Mouse (Mus musculus) forebrain, embryonic 11.5 days (tissue): ENCODE results near the gene 4933427D14Rik. TPM values are rescaled to one million over a fixed set of nuclear protein-coding genes. Genes with fewer than 3 reads are reported as not detected.

Source experiments
- ATAC-seq: fragments of 200-750 bp; cut with Nextera tagmentation; replicated peaks from 2 replicates; pipeline ENCODE4 v1.8.0; 2017; ENCODE audit warnings: moderate TSS enrichment; ENCODE audit not compliant: low FRiP score
- DNase-seq: peaks from one replicate; pipeline ENCODE4 v3.0.0-alpha.2; 2017; ENCODE audit warnings: low spot score
- H3K27ac ChIP-seq: fragments of 300-500 bp; sonication (generic); 2 replicates; pipeline ENCODE4 v1.5.1; 2014; ENCODE audit warnings: low read depth, low read length
- H3K27me3 ChIP-seq: fragments of 300-500 bp; sonication (generic); 2 replicates; pipeline ENCODE4 v1.6.1; 2014; ENCODE audit warnings: mild to moderate bottlenecking, low read length, mixed read lengths; ENCODE audit not compliant: control insufficient read depth, insufficient read depth
- H3K36me3 ChIP-seq: fragments of 300-500 bp; sonication (generic); 2 replicates; pipeline ENCODE4 v1.6.1; 2014; ENCODE audit warnings: mild to moderate bottlenecking, low read length, moderate library complexity, mixed read lengths; ENCODE audit not compliant: control insufficient read depth, insufficient read depth
- H3K4me1 ChIP-seq: fragments of 300-500 bp; sonication (generic); replicated peaks from 2 replicates; pipeline ENCODE4 v1.6.1; 2014; ENCODE audit warnings: low read length, mixed read lengths; ENCODE audit not compliant: control insufficient read depth, insufficient read depth
- H3K4me2 ChIP-seq: fragments of 300-500 bp; sonication (generic); 2 replicates; pipeline ENCODE4 v1.6.1; 2014; ENCODE audit warnings: low read depth, mild to moderate bottlenecking, low read length, moderate library complexity, mixed read lengths; ENCODE audit not compliant: severe bottlenecking
- H3K4me3 ChIP-seq: fragments of 300-500 bp; sonication (generic); 2 replicates; pipeline ENCODE4 v1.5.1; 2014; ENCODE audit warnings: low read depth, low read length
- H3K9ac ChIP-seq: fragments of 300-500 bp; sonication (generic); 2 replicates; pipeline ENCODE4 v1.6.1; 2014; ENCODE audit warnings: low read length
- H3K9me3 ChIP-seq: fragments of 300-500 bp; sonication (generic); 2 replicates; pipeline ENCODE4 v1.6.1; 2016; ENCODE audit warnings: low read length, mixed read lengths; ENCODE audit not compliant: control insufficient read depth
- WGBS: fragments of 180-500 bp; shearing (Covaris S2); extraction: QIAGEN DNeasy Blood & Tissue Kit; methylation state at CpG from one replicate; pipeline ENCODE4 v1.1.7; 2014; 5-methylcytosine and 5-hydroxymethylcytosine counted together
- polyA plus RNA-seq: library from polyadenylated mRNA; unstranded; fragments of >200 nt; fragmentation: Nextera tagmentation; extraction: Ambion mirVana; gene quantifications from 2 replicates; pipeline ENCODE4 v1.2.1, GENCODE M21; 2014

4933427D14Rik gene
- polyA plus RNA-seq, 1 experiment from 2014 or later: 19.2 TPM

GRCm38 (mm10) chr11:72214591-72215409 lies 7.5 kb upstream of the 4933427D14Rik start:
- H3K4me1 ChIP-seq: no peaks in the 10 kb centered on the region; the same call in 1 of the 2 replicates
- ATAC-seq (peak; percentile 97), DNase-seq (peak; percentile 98)
- no peaks in the 10 kb centered on the region for H3K27me3 ChIP-seq
- H3K27ac ChIP-seq: 0 out of 2 replicates have a peak overlapping the region, but pooled peaks have one; percentile 37
- H3K9me3 ChIP-seq: no peaks in the 10 kb centered on the region
- H3K9ac ChIP-seq: peak overlapping the region; percentile 76
- WGBS: 2% methylated on average over 51 of the region's 51 CpGs
- peak overlapping the region; percentile 97 for H3K4me2 ChIP-seq
- peak overlapping the region; percentile 85 for H3K4me3 ChIP-seq
- H3K36me3 ChIP-seq: peaks cover 5% of the 10 kb centered on the region; the same call in 1 of the 2 replicates

- 22% methylated on average over 17 of the region's 17 CpGs for WGBS
- no peak overlapping the region for H3K27ac ChIP-seq
- peak overlapping the region; percentile 87 for H3K4me3 ChIP-seq
- peak overlapping the region; percentile 83 for H3K9ac ChIP-seq
- peaks cover 9% of the 10 kb centered on the region for H3K4me1 ChIP-seq
- H3K4me2 ChIP-seq: peak overlapping the region; percentile 89
- H3K36me3 ChIP-seq: peaks cover 4% of the 10 kb centered on the region; the same call in 1 of the 2 replicates
- no peaks in the 10 kb centered on the region for H3K27me3 ChIP-seq
- ATAC-seq (no peak), DNase-seq (no peak)
- H3K9me3 ChIP-seq: no peaks in the 10 kb centered on the region
Measured at GRCm38 (mm10) chr11:72207834-72208377, 647 bp upstream of the 4933427D14Rik start.

GRCm38 (mm10) chr11:72206341-72207203 lies 687 bp downstream of the 4933427D14Rik start, which contains the start of gene Gm43951:
TSS of gene Gm43951 (minus strand) at chr11:72206840.
- Histone ChIP-seq H3K9ac (peak within 1 kb of the TSS; percentile 83), H3K36me3 (peaks cover 3% of the 10 kb centered on the region; the same call in 1 of the 2 replicates), H3K4me1 (peaks cover 9% of the 10 kb centered on the region), H3K27ac (peak within 1 kb of the TSS; percentile 43; the same call in 1 of the 2 replicates), H3K4me2 (peak within 1 kb of the TSS; percentile 89), H3K27me3 (no peaks in the 10 kb centered on the region), H3K9me3 (no peaks in the 10 kb centered on the region), H3K4me3 (peak within 1 kb of the TSS; percentile 87)
- DNase-seq (peak; percentile 66), ATAC-seq (peak; percentile 51)
- WGBS: under 1% methylated on average over 43 of the region's 43 CpGs

GRCm38 (mm10) chr11:72205256-72205655 lies 2.0 kb downstream of the 4933427D14Rik start:
- 0 out of 2 replicates have a peak overlapping the region, but pooled peaks have one; percentile 89 for H3K4me2 ChIP-seq
- WGBS: 84% methylated on average over 6 of the region's 6 CpGs
- H3K9ac ChIP-seq: no peak overlapping the region; the same call in 1 of the 2 replicates

GRCm38 (mm10) chr11:72203440-72203839 lies 3.8 kb downstream of the 4933427D14Rik start:
- Histone ChIP-seq H3K4me3 (no peak overlapping the region), H3K4me2 (no peak overlapping the region), H3K9me3 (no peaks in the 10 kb centered on the region), H3K9ac (no peak overlapping the region), H3K36me3 (no peaks in the 10 kb centered on the region; the same call in 1 of the 2 replicates), H3K27me3 (no peaks in the 10 kb centered on the region), H3K27ac (no peak overlapping the region), H3K4me1 (peaks cover 9% of the 10 kb centered on the region)
- no peak for ATAC-seq
- no peak for DNase-seq
- 83% methylated on average over 1 of the region's 1 CpGs for WGBS

More at GRCm38 (mm10) chr11:72205256-72205655, 2.0 kb downstream of the 4933427D14Rik start:
- H3K36me3 ChIP-seq: no peaks in the 10 kb centered on the region; the same call in 1 of the 2 replicates
- no peaks in the 10 kb centered on the region for H3K27me3 ChIP-seq
- no peaks in the 10 kb centered on the region for H3K9me3 ChIP-seq
- peaks cover 9% of the 10 kb centered on the region for H3K4me1 ChIP-seq
- H3K4me3 ChIP-seq: no peak overlapping the region
- DNase-seq: no peak
- no peak overlapping the region for H3K27ac ChIP-seq
- no peak for ATAC-seq

GRCm38 (mm10) chr11:72196506-72196905 lies 10.8 kb downstream of the 4933427D14Rik start:
- 90% methylated on average over 8 of the region's 8 CpGs for WGBS
- Histone ChIP-seq H3K4me1 (no peaks in the 10 kb centered on the region), H3K27me3 (no peaks in the 10 kb centered on the region), H3K36me3 (no peaks in the 10 kb centered on the region; the same call in 1 of the 2 replicates), H3K27ac (no peak overlapping the region), H3K4me3 (no peak overlapping the region), H3K9ac (no peak overlapping the region), H3K4me2 (no peak overlapping the region), H3K9me3 (no peaks in the 10 kb centered on the region)
- DNase-seq: no peak
- no peak for ATAC-seq

GRCm38 (mm10) chr11:72194259-72194658 lies 13.0 kb downstream of the 4933427D14Rik start:
- 91% methylated on average over 2 of the region's 2 CpGs for WGBS

GRCm38 (mm10) chr11:72190857-72191256 lies 16.4 kb downstream of the 4933427D14Rik start:
- Histone ChIP-seq H3K9me3 (no peaks in the 10 kb centered on the region), H3K4me3 (no peak overlapping the region), H3K4me1 (no peaks in the 10 kb centered on the region), H3K36me3 (no peaks in the 10 kb centered on the region; the same call in 1 of the 2 replicates), H3K4me2 (no peak overlapping the region), H3K9ac (no peak overlapping the region), H3K27ac (no peak overlapping the region), H3K27me3 (no peaks in the 10 kb centered on the region)
- ATAC-seq (no peak), DNase-seq (no peak)
- 80% methylated on average over 1 of the region's 1 CpGs for WGBS

More at GRCm38 (mm10) chr11:72194259-72194658, 13.0 kb downstream of the 4933427D14Rik start:
- no peak for ATAC-seq
- Histone ChIP-seq H3K27me3 (no peaks in the 10 kb centered on the region), H3K9ac (no peak overlapping the region), H3K9me3 (no peaks in the 10 kb centered on the region), H3K27ac (no peak overlapping the region; the same call in 1 of the 2 replicates), H3K36me3 (no peaks in the 10 kb centered on the region; the same call in 1 of the 2 replicates), H3K4me3 (no peak overlapping the region), H3K4me2 (no peak overlapping the region), H3K4me1 (no peaks in the 10 kb centered on the region)
- DNase-seq: no peak
